9 mouse cellular contexts compared by ENCODE assay signal in the genomic region with DNA sequence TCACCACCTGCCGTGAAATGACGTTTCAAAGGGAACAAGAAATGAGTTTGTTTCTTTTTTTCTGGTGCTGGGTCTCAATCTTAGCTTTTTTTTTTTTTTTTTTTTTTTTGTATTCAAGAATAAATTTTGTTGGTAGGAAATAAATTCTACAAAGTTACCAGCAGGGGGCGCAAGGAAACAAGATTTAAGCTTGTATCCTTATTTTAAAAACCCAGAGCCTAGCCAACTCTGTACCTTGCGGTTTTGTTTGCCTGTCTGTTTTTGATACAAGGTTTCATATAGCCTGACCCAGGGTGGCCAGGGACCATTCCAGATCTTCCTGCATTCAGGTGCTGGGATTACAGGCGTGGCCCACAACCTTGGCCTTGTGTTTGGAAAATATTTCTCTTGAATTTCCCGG. TPM values are rescaled to one million over a fixed set of nuclear protein-coding genes. Genes with fewer than 3 reads are reported as not detected.
DNase-seq lines count a peak whose midpoint lies in the region; TF ChIP-seq lines count a peak whose summit lies in the region.
"Had no signal": no experiment of that assay in that cellular context is flagged by ENCODE, and none has a peak within 500 bp of the region (broad histone marks: within the 10 kb centered on the region; RNA-seq: fewer than 3 reads in every experiment).

No protein-coding gene starts in this region.

- peak overlapping the region; percentile 76 for H3K27ac ChIP-seq in gastrocnemius, adult 2 months

- H3K4me3 ChIP-seq in gastrocnemius, adult 2 months, result peak overlapping the region; percentile 36; the same call in 1 of the 2 replicates

- peak; percentile 60 for DNase-seq in gastrocnemius, adult 2 months
- DNase-seq in gastrocnemius, adult 8-10 months (ENCODE audit: low spot score in 2 of 2), result no peak
- DNase-seq in urinary bladder, postnatal 25 days (ENCODE audit: low spot score), result peak; percentile 73
- no peak for DNase-seq in urinary bladder, adult 18-20 months (ENCODE audit: low spot score in 2 of 2)
- DNase-seq in cerebellum, postnatal 25 days, result peak; percentile 61 to 82
- peak; percentile 60 to 72 for DNase-seq in kidney, postnatal 4 days
- DNase-seq in mesoderm, embryonic 11.5 days (ENCODE audit: low read depth, low spot score), result peak; percentile 88
- peak; percentile 78 for DNase-seq in testis, postnatal 14 days (ENCODE audit: low spot score)

- peak; percentile 65 for TF ChIP-seq CTCF in gastrocnemius, adult 2 months (IDR thresholded peaks at IDR 0.05)

- intact Hi-C loops in gastrocnemius, adult 2 months (cut with DNase I), result loop anchor here (1.0 to 2.0 kb wide), 3 partner anchors 53 to 107 kb away; a partner anchor contains a TSS

RNA-seq across cellular contexts. Expression of a gene that starts 4.0 kb away (rescaled TPM):
- 10 to 100 TPM; 19.2 to 23.2 TPM for total RNA-seq in gastrocnemius, adult 2 months (2021)
- total RNA-seq in gastrocnemius, adult 8-10 months (2022), result 10 to 100 TPM; 15.7 to 18.3 (median 17.0) TPM

RNA-seq across cellular contexts. Expression of a gene that starts 17.4 kb away (rescaled TPM):
- not detected for total RNA-seq in gastrocnemius, adult 2 months (2021)
- not detected for total RNA-seq in gastrocnemius, adult 8-10 months (2022)
- total RNA-seq: left cerebral cortex, adult 8-10 months had no signal

RNA-seq across cellular contexts. Expression of a gene that starts 49.3 kb away (rescaled TPM):
- 10 to 100 TPM; 32.1 to 38.7 TPM for total RNA-seq in gastrocnemius, adult 2 months (2021)
- 10 to 100 TPM; 27.8 to 35.0 (median 29.8) TPM for total RNA-seq in gastrocnemius, adult 8-10 months (2022)

Comparison
In these comparisons a context has a peak if more than half of its experiments do, and no peak if none do; other contexts are left out.
1. DNase-seq: peak in gastrocnemius, adult 2 months (single experiment), urinary bladder, postnatal 25 days (single experiment), cerebellum, postnatal 25 days (2 of 2), kidney, postnatal 4 days (2 of 2), mesoderm, embryonic 11.5 days (single experiment) and testis, postnatal 14 days (single experiment); none in gastrocnemius, adult 8-10 months (0 of 2) and urinary bladder, adult 18-20 months (0 of 2).